Mouse (Mus musculus) liver, embryonic 11.5 days (tissue): ENCODE measurements around the gene Fbp2. TPM values are rescaled to one million over a fixed set of nuclear protein-coding genes. Genes with fewer than 3 reads are reported as not detected.
A peak's percentile ranks its signal among the peaks of the same experiment; 100 is the strongest.

Experiments used
- ATAC-seq: fragments of 200-750 bp; cut with Nextera tagmentation; replicated peaks from 2 replicates; pipeline ENCODE4 v1.8.0; 2017; ENCODE audit warnings: moderate number of reproducible peaks, mild to moderate bottlenecking, moderate TSS enrichment, moderate library complexity; ENCODE audit not compliant: low FRiP score
- DNase-seq: peaks from one replicate; pipeline ENCODE4 v3.0.0-alpha.2; 2017; ENCODE audit warnings: low spot score
- H3K27ac ChIP-seq: fragments of 300-500 bp; sonication (generic); 2 replicates; pipeline ENCODE4 v1.5.1; 2014; ENCODE audit warnings: mild to moderate bottlenecking, low read depth, low read length, control low read depth
- H3K27me3 ChIP-seq: fragments of 300-500 bp; sonication (generic); replicated peaks from 2 replicates; pipeline ENCODE4 v1.6.1; 2014; ENCODE audit warnings: low read length, mixed read lengths; ENCODE audit not compliant: control insufficient read depth, insufficient read depth
- H3K36me3 ChIP-seq: fragments of 300-500 bp; sonication (generic); 2 replicates; pipeline ENCODE4 v1.6.1; 2014; ENCODE audit warnings: mild to moderate bottlenecking, low read length, moderate library complexity, mixed read lengths; ENCODE audit not compliant: control insufficient read depth, insufficient read depth
- H3K4me1 ChIP-seq: fragments of 300-500 bp; sonication (generic); replicated peaks from 2 replicates; pipeline ENCODE4 v1.6.1; 2014; ENCODE audit warnings: low read length, mixed read lengths; ENCODE audit not compliant: control insufficient read depth, insufficient read depth
- H3K4me2 ChIP-seq: fragments of 300-500 bp; sonication (generic); 2 replicates; pipeline ENCODE4 v1.6.1; 2014; ENCODE audit warnings: mild to moderate bottlenecking, control low read depth, moderate library complexity
- H3K4me3 ChIP-seq: fragments of 300-500 bp; sonication (generic); 2 replicates; pipeline ENCODE4 v1.5.1; 2014; ENCODE audit warnings: low read depth, low read length, control low read depth
- H3K9ac ChIP-seq: fragments of 300-500 bp; sonication (generic); 2 replicates; pipeline ENCODE4 v1.6.1; 2014; ENCODE audit warnings: low read depth, low read length, control low read depth
- H3K9me3 ChIP-seq: fragments of 300-500 bp; sonication (generic); 2 replicates; pipeline ENCODE4 v1.6.1; 2016; ENCODE audit warnings: low read length, inconsistent platforms, mixed read lengths; ENCODE audit not compliant: control insufficient read depth
- WGBS: fragments of 180-500 bp; shearing (Covaris S2); extraction: QIAGEN DNeasy Blood & Tissue Kit; methylation state at CpG from one replicate; pipeline ENCODE4 v1.1.7; 2014; 5-methylcytosine and 5-hydroxymethylcytosine counted together
- polyA plus RNA-seq: library from polyadenylated mRNA; unstranded; fragments of >200 nt; fragmentation: Nextera tagmentation; extraction: Ambion mirVana; gene quantifications from 2 replicates; pipeline ENCODE4 v1.2.1, GENCODE M21; 2014

Gene Fbp2
- polyA plus RNA-seq, 1 experiment from 2014 or later: not detected

DNA sequence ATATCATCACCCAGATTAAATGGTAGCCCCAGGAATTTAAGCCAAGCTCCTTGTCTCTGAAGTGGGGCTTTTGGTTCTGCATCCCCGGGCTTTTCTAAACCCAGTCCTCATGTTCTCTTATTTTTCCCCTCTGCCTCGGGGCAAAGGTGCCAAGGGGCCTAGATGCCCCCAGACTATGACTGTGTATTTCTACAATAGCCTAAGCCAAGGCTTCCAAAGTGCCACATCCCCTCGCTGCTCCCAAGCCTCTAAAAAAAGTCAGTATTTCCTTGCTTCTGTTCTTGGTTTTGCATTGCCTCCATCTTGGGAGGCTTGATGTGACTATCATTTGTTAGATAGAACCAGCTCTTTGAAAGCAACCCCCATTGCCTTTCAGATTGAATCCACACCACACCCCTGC lies 26.3 kb upstream of the Fbp2 start:
- Histone ChIP-seq H3K27ac (no peak overlapping the region), H3K36me3 (no peaks in the 10 kb centered on the region), H3K4me1 (no peaks in the 10 kb centered on the region; the same call in 1 of the 2 replicates), H3K4me2 (no peak overlapping the region), H3K4me3 (no peak overlapping the region), H3K9ac (no peak overlapping the region), H3K9me3 (no peaks in the 10 kb centered on the region), H3K27me3 (peaks cover 23% of the 10 kb centered on the region)
- ATAC-seq (no peak), DNase-seq (no peak)
- WGBS: 81% methylated on average over 3 of the region's 3 CpGs

DNA sequence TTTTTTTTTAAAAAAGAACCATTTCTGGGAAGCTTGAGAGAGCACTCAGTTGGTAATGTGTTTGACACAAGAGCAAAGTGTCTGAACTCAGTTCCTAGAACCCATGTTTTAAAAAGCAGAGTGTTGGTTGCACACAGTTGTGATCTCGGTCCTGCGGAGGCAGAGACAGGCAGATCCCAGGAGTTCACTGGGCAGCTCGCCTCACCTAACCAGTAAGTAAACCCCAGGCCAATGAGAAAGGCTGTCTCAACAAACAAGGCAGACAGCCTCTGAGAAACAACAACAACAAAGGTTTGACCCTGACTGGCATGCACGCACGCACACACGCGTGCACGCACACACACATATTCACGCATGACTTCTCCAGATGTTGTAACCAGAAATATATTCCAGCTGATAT lies 25.7 kb upstream of the Fbp2 start:
- Histone ChIP-seq H3K27ac (no peak overlapping the region), H3K9ac (no peak overlapping the region), H3K27me3 (peaks cover 21% of the 10 kb centered on the region), H3K4me2 (no peak overlapping the region), H3K4me3 (no peak overlapping the region), H3K36me3 (no peaks in the 10 kb centered on the region), H3K9me3 (no peaks in the 10 kb centered on the region), H3K4me1 (no peaks in the 10 kb centered on the region; the same call in 1 of the 2 replicates)
- DNase-seq (no peak), ATAC-seq (no peak)
- 91% methylated on average over 9 of the region's 9 CpGs for WGBS

DNA sequence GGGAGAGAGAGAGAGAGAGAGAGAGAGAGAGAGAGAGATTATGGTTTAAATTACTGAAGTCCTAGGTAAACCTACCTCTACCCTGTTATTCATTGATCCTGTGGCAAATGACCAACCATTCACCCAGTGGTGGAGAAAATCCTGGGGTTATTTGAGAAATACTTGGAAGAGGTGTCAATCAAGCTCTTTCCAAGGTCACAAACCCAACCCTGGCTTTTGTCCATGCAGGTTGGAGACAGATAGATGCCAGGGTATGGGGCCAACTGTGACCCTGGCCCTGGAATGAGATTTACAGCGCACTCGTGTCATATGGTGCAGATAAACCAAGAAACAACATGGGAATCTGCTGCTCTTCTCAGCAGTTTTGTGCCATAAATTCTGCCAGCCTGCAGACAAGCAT lies 25.2 kb upstream of the Fbp2 start:
- no peaks in the 10 kb centered on the region for H3K9me3 ChIP-seq

DNA sequence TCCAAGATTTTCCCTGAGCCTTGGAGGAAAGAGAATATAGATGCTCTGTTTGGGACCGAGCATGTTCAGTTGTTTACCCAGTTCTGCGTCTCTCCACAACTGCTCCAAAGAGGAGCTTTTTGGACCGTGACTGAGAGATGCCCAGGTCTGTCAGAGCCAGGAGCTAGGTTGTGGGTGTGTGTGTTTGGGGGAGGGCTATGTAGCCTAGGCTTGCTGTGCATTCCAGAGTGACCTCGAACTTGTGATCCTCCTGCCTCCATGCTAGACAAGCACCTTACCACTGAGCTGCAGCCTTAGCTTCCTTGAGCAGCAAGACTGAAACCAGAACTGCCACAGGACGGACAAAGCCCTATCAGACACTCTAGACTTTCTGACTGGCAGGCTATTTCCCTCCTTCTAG lies 24.6 kb upstream of the Fbp2 start:
- Histone ChIP-seq H3K9ac (no peak overlapping the region), H3K27ac (no peak overlapping the region), H3K4me3 (no peak overlapping the region), H3K27me3 (peaks cover 13% of the 10 kb centered on the region), H3K4me2 (no peak overlapping the region), H3K36me3 (no peaks in the 10 kb centered on the region), H3K9me3 (no peaks in the 10 kb centered on the region), H3K4me1 (no peaks in the 10 kb centered on the region; the same call in 1 of the 2 replicates)
- 71% methylated on average over 5 of the region's 5 CpGs for WGBS
- ATAC-seq (no peak), DNase-seq (no peak)

More for the DNA sequence above, 25.2 kb upstream of the Fbp2 start:
- no peaks in the 10 kb centered on the region; the same call in 1 of the 2 replicates for H3K4me1 ChIP-seq
- WGBS: 72% methylated on average over 2 of the region's 2 CpGs
- H3K36me3 ChIP-seq: no peaks in the 10 kb centered on the region
- H3K27ac ChIP-seq: no peak overlapping the region
- peaks cover 18% of the 10 kb centered on the region for H3K27me3 ChIP-seq
- no peak overlapping the region for H3K9ac ChIP-seq
- DNase-seq: no peak
- ATAC-seq: no peak
- no peak overlapping the region for H3K4me3 ChIP-seq
- H3K4me2 ChIP-seq: no peak overlapping the region

DNA sequence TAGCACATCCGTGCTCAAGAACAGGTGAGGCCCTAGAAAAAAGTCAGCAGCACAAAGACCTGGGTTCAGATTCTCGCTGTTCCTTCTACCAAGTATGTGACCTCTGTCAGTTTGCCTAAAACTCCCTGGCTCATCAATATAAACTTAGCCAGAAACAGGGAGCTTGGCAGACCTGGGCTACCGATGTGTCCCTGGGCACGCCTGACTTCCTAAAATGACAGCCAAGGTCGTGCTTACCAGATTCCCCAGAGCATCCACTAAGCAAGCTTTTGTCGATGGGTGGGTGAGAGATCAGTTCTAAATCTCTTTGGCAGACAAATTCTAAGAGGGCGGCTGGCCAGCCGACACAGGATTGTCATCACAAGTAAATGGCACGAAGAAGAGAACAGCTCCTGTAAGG lies 23.1 kb upstream of the Fbp2 start:
- Histone ChIP-seq H3K9ac (no peak overlapping the region), H3K4me3 (no peak overlapping the region), H3K27me3 (no peaks in the 10 kb centered on the region), H3K27ac (no peak overlapping the region), H3K4me1 (no peaks in the 10 kb centered on the region; the same call in 1 of the 2 replicates), H3K36me3 (no peaks in the 10 kb centered on the region), H3K9me3 (no peaks in the 10 kb centered on the region), H3K4me2 (no peak overlapping the region)
- no peak for DNase-seq
- 79% methylated on average over 9 of the region's 9 CpGs for WGBS
- ATAC-seq: no peak

DNA sequence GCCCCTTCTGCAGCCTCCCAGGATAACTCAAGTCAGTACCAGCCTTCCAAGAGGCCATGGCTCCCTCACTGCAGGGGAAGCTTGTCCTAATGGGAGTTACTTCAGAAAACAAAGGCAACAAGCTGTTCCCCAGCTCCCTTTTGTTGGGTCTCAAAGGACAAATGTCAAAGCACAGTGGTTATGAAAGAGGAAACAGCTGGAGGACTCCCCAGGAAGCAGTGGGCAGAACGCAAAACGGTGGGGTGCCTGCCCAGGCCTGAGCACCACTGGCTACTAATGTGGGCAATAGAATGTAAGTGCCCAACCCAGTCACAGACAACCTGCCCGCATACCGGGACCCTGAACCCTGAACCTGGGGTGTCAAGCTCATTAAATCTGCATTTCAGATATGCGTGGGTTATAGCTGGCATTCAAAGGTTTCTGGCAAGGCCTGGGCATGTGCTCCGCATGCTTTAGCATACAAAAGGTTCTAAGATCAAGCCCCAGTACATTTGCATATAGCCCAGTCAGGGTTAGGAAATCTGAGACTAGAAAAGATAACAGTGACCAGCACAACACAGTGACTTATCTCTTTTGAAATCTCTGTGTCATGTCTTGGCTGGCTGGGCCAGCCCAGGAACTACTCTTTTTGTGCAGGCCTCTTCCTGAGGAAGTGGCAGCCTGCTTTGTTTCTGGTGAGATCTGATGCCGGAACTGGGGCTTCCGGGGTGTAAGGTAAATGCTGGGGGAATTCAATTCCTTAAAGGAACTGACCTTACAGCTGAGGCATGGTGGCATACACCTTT lies 21.8 kb upstream of the Fbp2 start:
- 38% methylated on average over 8 of the region's 8 CpGs for WGBS
- H3K9ac ChIP-seq: no peak overlapping the region

DNA sequence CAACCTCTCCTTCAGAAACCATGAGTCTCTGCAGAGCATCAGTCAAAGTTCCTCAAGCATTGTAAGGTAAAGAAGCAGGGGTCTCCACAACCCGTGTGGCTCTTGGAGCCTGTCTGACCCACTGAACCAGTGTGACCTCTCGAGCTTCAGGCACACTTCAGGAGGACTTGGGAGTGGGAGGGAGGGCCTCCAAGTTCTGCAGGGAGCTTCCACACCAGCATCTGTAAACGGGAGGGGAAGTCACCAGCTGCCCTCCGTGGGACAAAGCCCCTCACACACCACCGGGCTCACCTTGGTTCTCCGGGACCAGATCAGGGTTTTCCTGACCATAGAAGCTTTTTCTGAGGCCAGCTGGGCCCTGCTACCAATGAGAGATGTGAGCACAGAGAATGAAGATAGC lies 21.2 kb upstream of the Fbp2 start:
- H3K4me2 ChIP-seq: no peak overlapping the region
- no peaks in the 10 kb centered on the region for H3K27me3 ChIP-seq
- H3K4me3 ChIP-seq: no peak overlapping the region
- WGBS: 29% methylated on average over 6 of the region's 6 CpGs
- no peak overlapping the region for H3K27ac ChIP-seq
- no peaks in the 10 kb centered on the region; the same call in 1 of the 2 replicates for H3K4me1 ChIP-seq
- DNase-seq: no peak
- no peak overlapping the region for H3K9ac ChIP-seq
- no peaks in the 10 kb centered on the region for H3K9me3 ChIP-seq
- ATAC-seq: no peak
- H3K36me3 ChIP-seq: no peaks in the 10 kb centered on the region

More for the DNA sequence above, 21.8 kb upstream of the Fbp2 start:
- Histone ChIP-seq H3K27me3 (no peaks in the 10 kb centered on the region), H3K4me2 (no peak overlapping the region), H3K4me1 (no peaks in the 10 kb centered on the region; the same call in 1 of the 2 replicates), H3K4me3 (no peak overlapping the region), H3K27ac (no peak overlapping the region), H3K36me3 (no peaks in the 10 kb centered on the region), H3K9me3 (no peaks in the 10 kb centered on the region)
- DNase-seq: no peak
- ATAC-seq: peak; percentile 46; the same call in 1 of the 2 replicates

DNA sequence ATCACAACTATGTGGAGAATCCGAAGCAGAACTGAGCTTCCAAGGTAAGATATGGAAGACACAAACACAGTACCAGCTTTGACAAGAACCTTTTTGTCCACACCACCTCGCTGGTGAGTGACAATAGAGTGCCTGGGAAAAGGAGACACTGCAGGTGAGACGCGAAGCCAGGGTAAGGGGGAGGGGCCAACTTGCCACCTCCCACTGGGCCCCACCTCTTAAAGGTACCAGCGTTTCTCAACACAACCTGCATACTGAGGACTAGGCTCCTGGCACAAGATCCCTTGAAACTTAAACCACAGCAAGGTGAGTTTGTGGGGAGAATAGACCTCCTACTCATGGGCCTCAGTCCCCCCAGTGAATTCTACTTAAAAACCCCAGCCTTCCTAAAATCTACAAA lies 19.0 kb upstream of the Fbp2 start:
- H3K4me3 ChIP-seq: no peak overlapping the region
- DNase-seq (no peak), ATAC-seq (no peak)
- no peak overlapping the region for H3K27ac ChIP-seq
- H3K4me1 ChIP-seq: no peaks in the 10 kb centered on the region; the same call in 1 of the 2 replicates
- 26% methylated on average over 5 of the region's 5 CpGs for WGBS
- no peak overlapping the region for H3K9ac ChIP-seq
- H3K4me2 ChIP-seq: peak overlapping the region; percentile 27; the same call in 1 of the 2 replicates
- H3K9me3 ChIP-seq: no peaks in the 10 kb centered on the region
- no peaks in the 10 kb centered on the region for H3K36me3 ChIP-seq
- no peaks in the 10 kb centered on the region for H3K27me3 ChIP-seq

DNA sequence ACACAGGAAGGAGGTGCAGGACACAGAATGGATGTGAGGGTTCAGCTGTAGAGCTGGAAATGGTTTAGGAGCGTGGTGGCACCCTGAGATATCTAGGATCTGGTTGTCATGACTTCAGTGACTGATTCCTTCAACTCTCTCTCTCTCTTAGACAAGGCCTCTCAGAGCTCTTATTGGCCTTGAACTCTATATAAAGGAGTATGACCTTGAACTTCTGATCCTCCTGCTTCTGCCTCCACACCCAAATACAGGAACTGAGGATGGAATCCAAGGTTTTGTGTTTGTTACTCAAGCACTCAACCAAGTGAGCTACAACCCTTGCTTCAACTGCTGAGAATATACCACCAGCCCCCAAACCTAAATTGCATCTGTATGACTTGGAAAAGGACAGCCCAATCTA lies 17.9 kb upstream of the Fbp2 start:
- DNase-seq: no peak
- no peak overlapping the region for H3K4me2 ChIP-seq
- 77% methylated on average over 1 of the region's 1 CpGs for WGBS
- no peaks in the 10 kb centered on the region for H3K27me3 ChIP-seq
- no peak overlapping the region for H3K4me3 ChIP-seq
- no peak for ATAC-seq
- H3K4me1 ChIP-seq: no peaks in the 10 kb centered on the region; the same call in 1 of the 2 replicates
- H3K9ac ChIP-seq: no peak overlapping the region
- H3K9me3 ChIP-seq: no peaks in the 10 kb centered on the region
- no peaks in the 10 kb centered on the region for H3K36me3 ChIP-seq
- no peak overlapping the region for H3K27ac ChIP-seq
